Mouse (Mus musculus): ENCODE data around the gene 1700049E17Rik1. TPM values are rescaled to one million over a fixed set of nuclear protein-coding genes. Genes with fewer than 3 reads are reported as not detected.
"Not testable (repeated sequence)": the region's sequence is repeated elsewhere in the genome, so short reads cannot be mapped to it uniquely, and the experiment has no call there.

1700049E17Rik1 gene
- not detected for total RNA-seq (2021)

GRCm38 (mm10) chr14:41924649-41925048, at the start of gene 1700049E17Rik1:
TSS of gene 1700049E17Rik1 (plus strand) at chr14:41924949.
- not testable (repeated sequence) for DNase-seq

DNA sequence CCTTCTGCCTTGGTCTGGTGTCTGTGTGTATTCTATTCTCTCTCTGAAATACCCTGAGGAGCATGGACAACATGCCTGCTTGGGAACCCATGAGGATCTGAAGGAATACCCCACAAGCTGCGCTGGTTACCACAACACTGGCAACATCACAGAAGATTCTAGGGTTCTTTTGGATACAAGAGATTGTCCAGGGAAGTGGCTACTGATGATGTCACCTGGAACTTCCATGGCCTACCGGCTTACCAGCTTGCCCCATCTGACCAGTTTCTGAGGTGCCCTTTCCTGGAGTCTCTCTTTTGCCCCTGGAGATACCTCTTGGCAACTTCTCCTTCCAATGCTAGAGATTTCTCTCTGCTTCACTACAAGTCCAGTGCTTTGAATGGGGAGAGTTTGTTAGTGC, 17.6 kb upstream of the 1700049E17Rik1 start, which contains the start of gene Gm7980:
Gene Gm7980, minus strand, starts transcription at position 101 of the 400 bp plus-strand sequence.
- DNase-seq, result not testable (repeated sequence)

- not testable (repeated sequence) for DNase-seq
Observed at GRCm38 (mm10) chr14:41943695-41944094, 18.9 kb downstream of the 1700049E17Rik1 start, which contains the start of gene 1700024B05Rik. TSS of gene 1700024B05Rik (plus strand) at chr14:41943995.

GRCm38 (mm10) chr14:41964095-41964494, 39.3 kb downstream of the 1700049E17Rik1 start:
- DNase-seq, result not testable (repeated sequence)

GRCm38 (mm10) chr14:41967827-41968226, 43.1 kb downstream of the 1700049E17Rik1 start, which contains the start of gene Gm6401:
TSS of gene Gm6401 (minus strand) at chr14:41967927.
- DNase-seq, result not testable (repeated sequence)

GRCm38 (mm10) chr14:41968596-41968995, 43.8 kb downstream of the 1700049E17Rik1 start:
- not testable (repeated sequence) for DNase-seq

Other genes with a start within 250 kb of the 1700049E17Rik1 start
- not detected for gene Gm8068, start 223.1 kb upstream of the 1700049E17Rik1 start, total RNA-seq (2021)
- gene Gm7929, start 174.3 kb upstream of the 1700049E17Rik1 start, total RNA-seq (2021), result not detected
- gene Gm47189, start 152.5 kb upstream of the 1700049E17Rik1 start, total RNA-seq (2021), result not detected
- gene Gm7980, start 17.7 kb upstream of the 1700049E17Rik1 start, total RNA-seq (2021), result not detected
- not detected for gene 1700024B05Rik, start 19.0 kb downstream of the 1700049E17Rik1 start, total RNA-seq (2021)
- gene Gm6401, start 43.0 kb downstream of the 1700049E17Rik1 start, total RNA-seq (2021), result not detected
- 1 to 10 TPM in 1 of 2 experiments, under 1 TPM in 1; 0.87 to 1.2 TPM for gene Gm3543, start 58.4 kb downstream of the 1700049E17Rik1 start, total RNA-seq (2021)
- not detected for gene Gm7951, start 192.4 kb downstream of the 1700049E17Rik1 start, total RNA-seq (2021)
- gene Gm17027, start 237.7 kb downstream of the 1700049E17Rik1 start, total RNA-seq (2021), result not detected